Comparison of ENCODE assay signal across 18 mouse cellular contexts in genomic region chr12:108579156-108579871, GRCm38 (mm10). TPM values are rescaled to one million over a fixed set of nuclear protein-coding genes. Genes with fewer than 3 reads are reported as not detected.
A peak's percentile ranks its signal among the peaks of the same experiment; 100 is the strongest.
DNase-seq lines count a peak whose midpoint lies in the region; ATAC-seq and TF ChIP-seq lines count a peak whose summit lies in the region.
"Had no signal": no experiment of that assay in that cellular context is flagged by ENCODE, and none has a peak within 500 bp of the region (broad histone marks: within the 10 kb centered on the region; RNA-seq: fewer than 3 reads in every experiment).

No protein-coding gene starts in this region.

- 51% methylated on average over 7 of the region's 7 CpGs for WGBS in stomach, postnatal 0 days

- DNase-seq in adrenal gland, adult 2 months = peak; percentile 62
- no peak for DNase-seq in adrenal gland, postnatal 25 days
- DNase-seq in right cerebral cortex, adult 18-20 months = peak; percentile 84
- DNase-seq in right cerebral cortex, postnatal 4 days = no peak
- DNase-seq in frontal cortex, postnatal 36 days (ENCODE audit: low spot score in 2 of 2) = peak; percentile 59 to 73
- no peak for DNase-seq in stomach, postnatal 0 days (ENCODE audit: low spot score)
- DNase-seq in testis, postnatal 14 days (ENCODE audit: low spot score) = no peak
- no peak for DNase-seq in embryo, embryonic 10 days (ENCODE audit: low spot score)
- DNase-seq: cerebellum, adult 11-12 months; gastrocnemius, postnatal 10 days; liver, embryonic 13.5 days; thymus, postnatal 25 days had no signal

- peak; percentile 23; the same call in 1 of the 2 replicates for TF ChIP-seq CTCF in stomach, postnatal 0 days (IDR thresholded peaks at IDR 0.05; ENCODE audit: low read depth)

- no peak overlapping the region for H3K27ac ChIP-seq in stomach, postnatal 0 days (replicated peaks)
- H3K27ac ChIP-seq: embryonic facial prominence, embryonic 12.5 days; forebrain, embryonic 15.5 days; liver, embryonic 13.5 days; lung, embryonic 15.5 days; macrophage; midbrain, embryonic 12.5 days; neural tube, embryonic 13.5 days had no signal

- no peak for TF ChIP-seq EP300 in stomach, postnatal 0 days (optimal IDR thresholded peaks at IDR 0.05)

- H3K9me3 ChIP-seq in stomach, postnatal 0 days (ENCODE audit: control insufficient read depth, low read length) = no peaks in the 10 kb centered on the region
- H3K9me3 ChIP-seq: embryonic facial prominence, embryonic 12.5 days; forebrain, embryonic 15.5 days; liver, embryonic 13.5 days; lung, embryonic 15.5 days; midbrain, embryonic 12.5 days; neural tube, embryonic 13.5 days had no signal

- no peak overlapping the region for H3K9ac ChIP-seq in stomach, postnatal 0 days (ENCODE audit: low read length)
- H3K9ac ChIP-seq: embryonic facial prominence, embryonic 12.5 days; forebrain, embryonic 15.5 days; liver, embryonic 13.5 days; lung, embryonic 15.5 days; midbrain, embryonic 12.5 days; neural tube, embryonic 13.5 days had no signal

- H3K4me3 ChIP-seq in stomach, postnatal 0 days (ENCODE audit: low read depth, low read length) = no peak overlapping the region
- H3K4me3 ChIP-seq: embryonic facial prominence, embryonic 12.5 days; forebrain, embryonic 15.5 days; liver, embryonic 13.5 days; lung, embryonic 15.5 days; midbrain, embryonic 12.5 days; neural tube, embryonic 13.5 days had no signal

- no peak for ATAC-seq in stomach, postnatal 0 days (ENCODE audit: low FRiP score, low TSS enrichment)
- ATAC-seq: forebrain, embryonic 15.5 days had no signal

- H3K4me2 ChIP-seq in stomach, postnatal 0 days (replicated peaks; ENCODE audit: low read depth) = no peak overlapping the region
- H3K4me2 ChIP-seq: embryonic facial prominence, embryonic 12.5 days; forebrain, embryonic 15.5 days; liver, embryonic 13.5 days; lung, embryonic 15.5 days; midbrain, embryonic 12.5 days; neural tube, embryonic 13.5 days had no signal

- H3K4me1 ChIP-seq in stomach, postnatal 0 days (replicated peaks; ENCODE audit: control insufficient read depth, insufficient read depth) = no peaks in the 10 kb centered on the region
- H3K4me1 ChIP-seq: embryonic facial prominence, embryonic 12.5 days; liver, embryonic 13.5 days; lung, embryonic 15.5 days; midbrain, embryonic 12.5 days had no signal

- H3K27me3 ChIP-seq in stomach, postnatal 0 days (ENCODE audit: control insufficient read depth, insufficient read depth, low read length) = no peaks in the 10 kb centered on the region
- H3K27me3 ChIP-seq: embryonic facial prominence, embryonic 12.5 days; forebrain, embryonic 15.5 days; liver, embryonic 13.5 days; lung, embryonic 15.5 days; midbrain, embryonic 12.5 days; neural tube, embryonic 13.5 days had no signal

- H3K36me3 ChIP-seq in stomach, postnatal 0 days (ENCODE audit: control insufficient read depth, insufficient read depth, low read length) = no peaks in the 10 kb centered on the region
- H3K36me3 ChIP-seq: liver, embryonic 13.5 days had no signal

RNA-seq across cellular contexts. Expression of gene Evl, which starts 24.8 kb away (rescaled TPM):
- total RNA-seq in adrenal gland, adult 2 months (2021) = 10 to 100 TPM; 39.1 to 48.5 TPM
- 18.6 and 27.8 TPM in 2 replicates for polyA plus RNA-seq in adrenal gland, adult 2 months (2012; rRNA removed)
- 49.6 and 55.2 TPM in 2 replicates for total RNA-seq in adrenal gland, postnatal 25 days (2021)
- polyA plus RNA-seq in stomach, postnatal 0 days (2015; fragmentation: Nextera tagmentation; extraction: Ambion mirVana) = 27.8 and 31.3 TPM in 2 replicates

Comparison
In these comparisons a context has a peak if more than half of its experiments do, and no peak if none do; other contexts are left out.
1. DNase-seq: peak in adrenal gland, adult 2 months (single experiment), right cerebral cortex, adult 18-20 months (single experiment) and frontal cortex, postnatal 36 days (2 of 2); none in adrenal gland, postnatal 25 days (single experiment), right cerebral cortex, postnatal 4 days (single experiment), stomach, postnatal 0 days (single experiment), testis, postnatal 14 days (single experiment) and embryo, embryonic 10 days (single experiment).